Mouse (Mus musculus): ENCODE results near the gene Zswim1.
A peak's percentile ranks its signal among the peaks of the same experiment; 100 is the strongest.
"Not testable (repeated sequence)": the region's sequence is repeated elsewhere in the genome, so short reads cannot be mapped to it uniquely, and the experiment has no call there.

Gene Zswim1

DNA sequence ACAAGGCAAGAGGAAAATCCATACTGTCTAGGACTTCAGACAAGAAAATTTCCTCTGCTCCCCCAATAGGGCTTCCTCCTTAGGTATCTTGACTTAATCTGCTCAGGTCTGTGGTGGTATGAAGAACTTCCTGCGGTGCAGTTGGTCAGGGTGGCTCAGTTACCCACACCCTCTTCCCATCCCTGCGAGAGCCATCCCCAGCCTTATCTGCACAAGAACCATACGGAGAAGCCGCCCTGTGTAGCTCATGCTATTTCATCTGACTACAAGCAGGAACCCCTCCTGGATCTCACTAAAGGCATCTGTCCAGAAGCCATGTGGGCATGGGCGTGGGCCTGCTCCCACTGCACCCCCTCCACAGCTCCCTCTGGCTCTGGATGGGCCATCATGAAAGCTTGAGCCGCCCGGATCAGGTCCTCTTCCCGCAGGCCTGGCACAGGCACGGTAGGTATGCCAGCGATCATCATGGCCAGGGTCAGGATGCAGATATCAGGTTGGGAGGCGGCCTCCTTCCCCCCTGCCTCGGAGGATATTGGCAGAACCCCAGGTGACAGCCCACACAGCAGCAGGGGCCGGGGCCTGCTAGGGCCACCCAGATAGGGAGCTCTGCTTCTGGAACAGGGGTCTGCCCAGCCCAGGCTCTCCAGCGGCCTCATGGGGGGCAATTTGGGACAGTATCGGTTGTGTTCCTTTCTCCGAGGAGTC, 4.8 kb downstream of the Zswim1 start:
- no peak for DNase-seq (ENCODE audit: low spot score in 2 of 2)

DNA sequence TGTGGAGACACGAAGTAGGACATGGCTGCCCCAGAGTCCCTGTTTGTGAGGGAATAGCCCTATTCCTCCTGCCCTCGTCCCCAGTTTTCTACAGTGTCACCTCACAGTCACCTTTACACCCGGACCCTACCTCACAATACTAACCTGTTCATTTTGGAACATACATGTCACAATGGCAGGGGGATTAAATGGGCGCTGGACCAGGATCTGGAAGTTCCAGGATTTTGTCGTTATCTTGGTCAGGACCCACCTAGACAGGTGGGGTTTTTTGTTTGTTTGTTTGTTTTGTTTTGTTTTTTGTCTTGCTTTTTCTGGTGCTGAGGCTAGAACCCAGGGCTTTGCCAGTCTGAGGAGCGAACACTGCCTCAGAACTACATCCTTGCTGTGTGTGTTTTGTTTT, 6.0 kb downstream of the Zswim1 start, which contains the start of gene Spata25:
Gene Spata25, minus strand, starts transcription at position 101 of the 400 bp plus-strand sequence.
- DNase-seq (ENCODE audit: low spot score in 2 of 2), result no peak

DNA sequence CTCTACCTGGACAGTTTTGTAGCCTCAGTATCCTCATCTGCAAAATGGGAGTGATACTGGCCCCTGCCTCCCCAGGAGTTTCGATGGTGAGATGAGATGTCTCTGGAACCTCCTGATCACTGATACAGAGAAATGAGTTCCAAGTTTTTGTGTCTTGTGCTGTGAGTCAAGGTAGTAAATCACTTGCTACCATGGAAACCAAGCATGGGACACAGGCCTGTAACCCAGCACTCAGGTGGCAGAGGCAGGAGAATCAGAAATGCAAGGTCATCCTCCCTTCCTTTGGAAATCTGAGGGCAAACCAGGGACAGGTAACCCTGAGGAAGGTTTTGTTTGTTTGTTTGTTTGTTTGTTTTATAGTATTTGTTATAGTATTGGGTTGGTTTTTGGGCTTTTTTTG, 6.6 kb downstream of the Zswim1 start:
- DNase-seq (ENCODE audit: low spot score in 2 of 2), result no peak

DNA sequence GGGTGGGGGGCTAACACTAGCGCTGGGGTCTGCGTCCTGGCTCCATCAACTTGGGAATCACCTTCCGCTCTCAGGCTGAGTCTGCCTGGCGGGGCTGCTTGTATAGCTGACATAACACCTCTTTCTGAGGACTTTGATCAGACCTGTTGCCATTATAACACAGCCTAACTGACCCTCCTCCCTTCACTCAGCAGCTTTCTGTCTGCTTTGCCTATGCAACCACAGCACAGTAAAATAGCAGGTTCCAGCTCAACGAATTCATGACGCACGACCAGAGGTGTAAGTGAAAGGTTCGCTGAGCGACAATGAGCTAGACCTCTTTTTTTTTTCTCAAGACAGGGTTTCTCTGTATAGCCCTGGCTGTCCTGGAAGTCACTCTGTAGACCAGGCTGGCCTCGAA, 8.5 kb downstream of the Zswim1 start:
- DNase-seq (ENCODE audit: low spot score in 2 of 2), result no peak

DNA sequence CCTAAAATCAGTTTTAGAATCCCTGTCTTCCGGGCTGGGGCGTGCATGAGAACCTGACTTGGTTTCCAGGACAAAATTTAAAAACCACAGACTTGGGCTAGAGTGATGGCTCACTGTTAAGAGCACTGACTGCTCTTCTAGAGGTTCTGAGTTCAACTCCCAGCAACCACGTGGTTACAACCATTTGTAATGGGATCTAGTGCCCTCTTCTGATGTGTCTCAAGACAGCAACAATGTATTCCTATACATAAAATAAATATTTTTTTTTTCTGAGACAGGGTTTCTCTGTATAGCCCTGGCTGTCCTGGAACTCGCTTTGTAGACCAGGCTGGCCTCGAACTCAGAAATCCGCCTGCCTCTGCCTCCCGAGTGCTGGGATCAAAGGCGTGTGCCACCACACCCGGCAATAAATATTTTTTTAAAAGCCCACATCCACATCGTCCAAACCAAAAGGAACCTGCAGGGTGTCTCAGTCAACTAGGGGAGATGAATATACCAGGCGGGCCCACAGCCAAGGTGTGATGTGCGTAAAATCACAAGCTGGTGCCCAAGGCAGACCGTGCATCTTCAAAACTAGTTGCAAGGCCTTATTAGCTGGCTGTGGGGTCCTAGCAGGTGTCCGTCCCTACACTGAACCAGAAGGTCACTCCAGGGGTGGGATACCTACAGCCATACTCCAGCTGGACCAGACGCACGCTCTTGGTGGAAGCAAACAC, 9.7 kb downstream of the Zswim1 start:
- DNase-seq (ENCODE audit: low spot score in 2 of 2), result no peak

DNA sequence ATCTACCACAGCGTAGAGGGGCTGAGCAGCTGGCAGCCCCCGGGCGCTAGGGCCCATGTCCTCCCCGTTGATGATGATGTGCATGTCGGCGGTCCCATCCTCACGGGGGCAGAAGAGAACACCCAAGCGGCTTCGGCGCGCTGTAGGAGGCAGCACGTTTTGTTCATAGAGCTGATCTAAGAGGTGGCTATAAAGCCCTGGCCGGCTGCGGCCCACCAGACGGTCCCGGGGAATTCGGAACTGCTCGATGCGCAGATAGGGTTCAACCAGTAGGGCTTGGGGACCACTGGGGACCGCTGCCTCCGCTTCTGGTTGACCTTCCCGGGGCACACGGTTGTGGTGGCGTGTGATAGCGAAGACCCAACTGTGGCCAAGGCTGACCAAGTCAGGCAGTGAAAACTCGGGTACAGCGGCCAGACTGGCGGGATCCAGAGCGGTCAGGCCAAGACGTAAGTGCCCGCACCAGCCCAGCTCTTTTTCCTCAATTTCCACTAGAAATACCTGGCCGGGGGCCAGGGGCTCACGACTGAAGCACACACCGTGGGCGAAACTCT, 10.3 kb downstream of the Zswim1 start, which contains the start of gene Ctsa:
Gene Ctsa, plus strand, starts transcription at position 126 of the 554 bp plus-strand sequence.
- peak; percentile 79 to 89 for DNase-seq (ENCODE audit: low spot score in 2 of 2)

DNA sequence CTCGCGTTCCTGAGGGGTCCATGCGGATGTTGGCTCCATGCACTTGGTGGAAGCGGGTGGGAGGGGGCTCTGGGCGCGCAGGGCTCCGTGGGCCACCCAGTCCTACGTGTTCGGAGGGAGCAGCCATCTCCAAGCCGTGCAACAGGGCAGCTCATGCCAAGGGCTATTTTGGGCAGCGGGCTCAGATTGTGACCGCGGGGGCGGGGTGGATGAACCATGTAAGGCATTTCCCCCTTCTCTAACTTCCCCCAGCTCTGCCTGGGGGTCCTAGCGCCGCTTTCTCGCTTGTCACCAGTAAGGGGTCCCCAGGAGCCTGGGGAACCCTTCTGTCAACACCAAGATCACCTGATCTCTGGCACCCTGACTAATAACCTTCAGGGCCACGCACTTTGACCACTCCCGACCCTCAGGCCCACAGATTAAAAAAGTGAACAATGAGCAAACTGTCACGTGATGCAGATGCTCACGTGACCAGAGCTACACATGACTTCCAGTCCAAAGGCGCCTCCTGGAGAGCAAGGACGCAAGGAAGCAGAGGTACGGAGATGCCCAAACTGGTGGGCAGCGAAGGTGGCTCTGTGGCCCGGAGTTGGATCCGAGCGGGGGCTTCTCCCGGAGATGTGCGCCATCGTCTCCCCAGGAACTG, 11.0 kb downstream of the Zswim1 start, which contains the start of gene Neurl2:
Gene Neurl2, minus strand, starts transcription at position 143 of the 646 bp plus-strand sequence.
- peak; percentile 78 to 87 for DNase-seq (ENCODE audit: low spot score in 2 of 2)

DNA sequence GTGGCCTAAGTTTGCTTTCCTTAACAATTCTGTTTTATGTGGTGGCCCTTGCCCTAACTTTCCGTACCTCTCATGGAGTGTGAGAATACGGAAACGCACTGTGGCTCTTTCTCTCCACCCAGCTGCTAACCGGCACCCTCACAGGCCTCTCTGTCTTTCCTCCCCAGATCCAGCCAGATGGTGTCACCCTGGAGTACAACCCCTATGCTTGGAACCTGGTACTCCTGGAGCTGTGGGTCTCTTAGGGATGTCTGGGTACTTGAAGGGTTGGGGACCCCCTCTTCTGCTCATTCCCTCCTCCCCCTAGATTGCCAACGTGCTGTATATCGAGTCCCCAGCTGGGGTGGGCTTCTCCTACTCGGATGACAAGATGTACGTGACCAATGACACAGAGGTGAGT, 12.0 kb downstream of the Zswim1 start:
- no peak for DNase-seq (ENCODE audit: low spot score in 2 of 2)

DNA sequence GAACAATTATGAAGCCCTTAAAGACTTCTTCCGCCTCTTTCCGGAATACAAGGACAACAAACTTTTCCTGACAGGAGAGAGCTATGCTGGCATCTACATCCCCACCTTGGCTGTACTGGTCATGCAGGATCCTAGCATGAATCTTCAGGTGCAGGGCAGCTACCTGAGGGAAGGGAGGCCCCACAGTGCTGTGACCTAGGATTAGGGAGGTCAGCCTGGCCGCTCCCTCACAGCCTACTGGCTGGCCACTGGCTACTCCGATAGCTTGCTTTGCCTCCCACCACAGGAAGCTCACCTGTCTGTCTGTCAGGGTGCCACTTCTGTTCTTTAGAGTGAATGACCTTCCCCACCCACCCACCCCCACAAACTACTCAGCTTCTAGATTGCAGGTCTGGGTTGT, 12.7 kb downstream of the Zswim1 start:
- DNase-seq (ENCODE audit: low spot score in 2 of 2), result no peak

DNA sequence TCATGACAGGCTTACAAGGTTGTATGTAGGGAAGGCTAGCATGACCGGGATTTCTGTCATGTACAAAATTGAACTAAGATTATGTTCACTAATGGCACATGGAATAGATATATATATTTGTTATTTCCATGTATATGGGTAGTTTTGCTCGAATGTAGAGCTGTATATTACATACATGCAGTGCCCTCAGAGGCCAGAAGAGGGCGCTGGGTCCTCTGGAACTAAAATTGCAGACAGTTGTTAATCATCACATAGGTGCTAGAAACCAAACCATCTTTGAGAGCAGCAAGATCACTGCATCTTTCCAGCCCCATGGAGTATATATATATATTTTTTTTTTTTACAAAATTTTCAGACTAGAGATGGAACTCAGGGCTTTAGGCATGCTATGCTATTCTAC, 23.3 kb downstream of the Zswim1 start:
- DNase-seq (ENCODE audit: low spot score in 2 of 2), result no peak

DNA sequence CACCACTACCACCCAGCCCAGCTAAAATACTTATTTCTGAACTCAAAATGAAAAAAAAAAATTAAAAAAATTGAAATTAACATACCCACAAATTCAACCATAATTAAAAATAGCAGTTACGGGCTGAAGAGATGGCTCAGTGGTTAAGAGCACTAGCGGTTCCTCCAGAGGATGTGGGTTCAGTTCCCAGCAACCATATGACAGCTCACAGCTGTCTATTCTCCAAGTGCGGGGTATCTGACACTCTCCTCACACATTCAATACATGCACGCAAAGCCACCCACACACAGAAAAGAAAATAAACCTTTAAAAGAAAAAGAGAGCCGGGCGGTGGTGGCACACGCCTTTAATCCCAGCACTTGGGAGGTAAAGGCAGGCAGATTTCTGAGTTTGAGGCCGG, 27.6 kb downstream of the Zswim1 start:
- no peak for DNase-seq (ENCODE audit: low spot score in 2 of 2)

DNA sequence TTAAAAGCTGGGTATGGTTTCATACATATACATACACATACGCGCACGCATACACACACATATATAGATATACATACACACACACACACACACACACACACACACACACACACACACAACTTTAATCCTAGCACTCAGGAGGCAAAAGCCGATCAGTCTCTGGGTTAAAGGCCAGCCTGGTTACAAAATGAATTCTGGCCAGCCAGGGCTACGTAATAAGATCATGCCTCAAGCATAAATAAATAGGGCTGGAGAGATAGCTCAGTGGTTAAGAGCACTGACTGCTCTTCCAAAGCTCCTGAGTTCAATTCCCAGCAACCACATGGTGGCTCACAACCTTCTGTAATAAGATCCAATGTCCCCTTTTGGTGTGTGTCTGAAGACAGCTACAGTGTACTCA, 33.1 kb downstream of the Zswim1 start:
- DNase-seq (ENCODE audit: low spot score in 2 of 2), result not testable (repeated sequence)

DNA sequence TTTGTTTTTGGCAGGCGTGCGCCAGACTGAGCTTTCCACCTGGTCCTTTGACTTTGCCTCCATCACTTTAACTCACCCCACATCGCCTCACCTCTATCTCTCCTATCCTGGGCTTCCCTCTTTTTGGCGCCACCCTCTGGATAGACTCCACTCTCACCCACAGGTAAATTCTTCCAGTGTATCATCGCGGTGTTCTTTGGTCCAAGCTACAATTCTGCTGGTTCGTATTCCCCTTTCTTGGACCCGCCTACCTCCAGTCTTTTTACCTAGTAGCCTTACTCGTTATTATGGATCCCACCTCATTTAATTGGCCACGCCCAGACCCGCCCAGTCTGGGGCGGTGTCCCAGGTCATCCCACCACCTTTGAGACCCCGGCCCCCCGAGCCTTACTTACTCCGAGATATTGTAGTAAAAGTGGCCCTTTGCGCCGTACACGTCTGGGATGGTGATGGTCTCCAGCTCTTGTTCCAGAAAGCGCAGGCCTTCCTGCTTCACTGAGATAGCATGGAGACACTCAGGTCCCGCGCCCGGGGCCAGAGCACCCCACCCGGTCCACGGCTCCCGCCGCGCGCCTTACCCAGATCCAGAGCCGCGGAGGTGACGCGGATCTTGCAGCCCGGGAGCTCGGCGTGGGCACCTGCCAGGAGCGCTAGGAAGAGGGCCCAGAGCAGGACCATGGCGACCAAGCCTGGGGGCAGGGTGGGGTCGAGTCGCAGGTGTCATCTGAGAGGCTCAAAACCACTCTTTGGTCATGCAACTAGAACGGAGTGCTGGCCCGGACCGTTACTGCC, 34.0 kb downstream of the Zswim1 start:
- DNase-seq (ENCODE audit: low spot score in 2 of 2), result no peak

DNA sequence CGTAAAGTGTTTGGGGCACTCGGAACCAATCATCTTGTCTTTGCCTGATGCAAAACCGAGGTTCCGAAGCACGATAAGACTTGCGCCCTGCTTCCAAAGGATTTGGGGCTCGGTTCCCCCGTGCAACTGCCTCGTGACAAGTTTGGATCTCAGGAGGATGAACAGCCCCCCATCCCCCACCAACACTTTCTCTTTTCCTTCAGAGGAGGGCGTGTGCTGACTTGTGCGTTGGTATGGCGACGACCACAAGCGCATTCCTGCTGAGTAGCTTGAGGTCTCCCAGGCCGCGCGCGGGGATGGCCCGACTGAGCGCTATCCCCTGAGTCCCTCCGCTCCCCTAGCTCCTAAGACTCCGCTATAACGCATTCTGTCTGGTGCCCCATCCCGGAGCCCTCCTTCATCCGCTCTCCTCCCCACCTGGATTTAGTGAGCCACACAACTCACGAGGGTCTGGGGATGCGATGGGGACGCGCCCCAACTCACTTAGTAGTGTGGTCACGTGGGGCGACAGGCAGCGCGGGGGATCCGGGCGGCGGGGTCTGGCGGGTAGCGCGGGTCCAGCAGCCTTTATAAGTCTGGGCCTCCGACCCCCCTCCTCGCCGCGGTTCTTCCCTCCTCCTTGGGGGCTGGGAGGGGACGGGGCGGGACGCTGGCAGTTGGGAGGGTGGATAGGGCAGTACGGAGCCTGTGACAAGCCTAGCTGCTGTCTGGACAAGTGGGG, 34.8 kb downstream of the Zswim1 start, which contains the start of gene Pltp:
Gene Pltp, minus strand, starts transcription at position 611 of the 721 bp plus-strand sequence.
- no peak for DNase-seq (ENCODE audit: low spot score in 2 of 2)

DNA sequence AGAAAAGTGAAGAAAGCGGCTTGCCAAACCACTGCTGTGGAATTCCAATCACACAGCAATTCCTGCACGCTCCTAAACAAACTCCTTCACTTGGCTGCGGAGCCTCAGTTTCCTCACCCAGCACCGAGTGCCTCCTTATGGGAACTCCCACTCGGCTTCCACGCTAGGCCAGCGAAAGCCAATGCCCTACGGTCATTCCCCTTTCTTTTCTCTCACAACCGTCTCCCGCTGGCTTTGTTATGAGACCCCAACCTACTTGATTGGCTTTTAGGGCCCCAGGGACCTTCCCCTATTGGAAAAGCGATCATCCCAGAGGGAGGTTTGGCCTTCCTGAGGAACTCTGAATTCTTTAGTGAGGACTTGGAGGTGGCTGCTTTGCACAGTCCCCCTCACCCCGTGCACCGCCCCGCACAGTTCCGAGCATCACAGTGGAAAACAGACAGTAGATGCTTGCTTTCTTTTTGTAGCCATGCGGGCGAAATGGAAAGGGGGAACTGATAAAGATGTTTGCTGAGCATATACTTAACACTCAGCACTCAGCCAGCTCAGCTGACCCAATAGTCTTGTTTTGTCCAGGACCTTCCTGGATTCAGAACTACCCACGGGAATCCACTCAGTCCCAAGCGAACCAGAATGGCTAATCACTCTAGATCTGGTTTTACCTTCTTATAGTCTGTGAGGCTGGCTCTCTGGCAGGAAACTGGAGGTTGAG, 35.5 kb downstream of the Zswim1 start:
- no peak for DNase-seq (ENCODE audit: low spot score in 2 of 2)

DNA sequence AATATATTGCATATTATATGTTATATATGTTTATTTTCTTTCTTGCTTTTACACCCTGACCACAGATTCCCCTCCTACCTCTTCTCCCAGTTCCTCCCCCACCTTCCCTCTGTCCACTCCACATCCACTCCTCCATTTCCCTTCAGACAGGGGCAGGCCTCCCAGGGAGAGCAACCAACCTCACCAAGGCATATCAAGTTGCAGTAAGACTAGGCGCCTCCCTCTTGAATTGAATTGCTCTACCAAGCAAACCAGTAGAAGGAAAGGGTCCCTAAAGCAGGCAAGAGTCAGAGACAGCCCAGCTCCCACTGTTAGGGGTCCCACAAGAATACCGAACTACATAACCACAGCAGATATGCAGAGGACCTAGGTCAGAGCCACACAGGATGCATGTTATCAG, 36.7 kb downstream of the Zswim1 start:
- no peak for DNase-seq (ENCODE audit: low spot score in 2 of 2)

DNA sequence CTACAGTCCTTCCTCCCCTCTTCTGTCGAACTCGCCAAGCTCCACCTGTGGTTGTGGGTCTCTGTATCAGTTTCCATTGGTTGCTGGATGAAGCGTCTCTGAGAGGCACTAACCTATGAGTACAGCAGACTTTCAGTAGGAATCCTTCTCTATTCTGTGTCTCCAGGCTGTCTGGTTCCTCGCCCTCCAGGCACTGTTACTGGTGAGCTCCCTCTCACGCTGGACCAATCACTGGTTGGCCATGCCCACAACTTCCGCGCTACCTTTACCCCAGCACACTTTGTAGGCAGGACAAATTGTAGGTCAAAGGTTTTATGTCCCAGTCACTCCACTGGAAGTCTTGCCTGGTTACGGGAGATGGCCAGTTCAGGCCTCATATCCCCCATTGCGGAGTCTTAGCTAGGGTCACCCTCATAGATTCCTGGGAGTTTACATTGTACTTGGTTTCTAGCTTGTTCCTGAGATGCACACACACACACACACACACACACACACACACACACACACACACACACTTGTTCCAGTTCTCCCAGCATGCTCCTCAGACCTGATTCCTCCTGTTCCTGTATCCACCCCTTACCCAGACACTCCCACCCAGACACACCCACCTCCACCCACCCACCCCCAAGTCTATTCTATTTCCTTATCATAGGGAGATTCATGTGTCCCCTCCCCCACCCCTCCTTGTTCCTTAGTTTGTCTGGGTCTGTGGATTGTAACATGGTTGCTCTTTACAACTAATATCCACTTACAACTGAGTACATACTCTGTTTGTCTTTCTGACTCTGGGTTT, 37.4 kb downstream of the Zswim1 start:
- no peak for DNase-seq (ENCODE audit: low spot score in 2 of 2)

DNA sequence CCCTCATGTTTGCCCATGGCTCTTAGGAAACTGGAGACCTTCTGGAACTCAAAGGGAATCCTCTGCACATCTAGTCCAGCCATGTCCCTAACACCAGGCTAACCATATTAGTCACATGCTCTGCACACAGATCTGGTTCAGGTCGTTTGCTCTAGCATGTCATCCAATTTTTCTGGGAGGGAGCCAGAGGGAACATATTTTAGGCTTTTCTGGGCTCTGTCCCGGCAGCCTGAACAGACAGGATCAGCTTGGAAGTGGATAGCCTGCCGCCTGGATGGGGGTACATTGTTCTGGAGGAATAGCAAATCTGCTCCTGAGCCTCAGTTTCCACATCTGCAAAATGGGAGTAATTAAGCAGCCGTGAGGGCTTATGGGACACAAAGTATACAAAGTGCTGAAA, 38.6 kb downstream of the Zswim1 start:
- no peak for DNase-seq (ENCODE audit: low spot score in 2 of 2)

DNA sequence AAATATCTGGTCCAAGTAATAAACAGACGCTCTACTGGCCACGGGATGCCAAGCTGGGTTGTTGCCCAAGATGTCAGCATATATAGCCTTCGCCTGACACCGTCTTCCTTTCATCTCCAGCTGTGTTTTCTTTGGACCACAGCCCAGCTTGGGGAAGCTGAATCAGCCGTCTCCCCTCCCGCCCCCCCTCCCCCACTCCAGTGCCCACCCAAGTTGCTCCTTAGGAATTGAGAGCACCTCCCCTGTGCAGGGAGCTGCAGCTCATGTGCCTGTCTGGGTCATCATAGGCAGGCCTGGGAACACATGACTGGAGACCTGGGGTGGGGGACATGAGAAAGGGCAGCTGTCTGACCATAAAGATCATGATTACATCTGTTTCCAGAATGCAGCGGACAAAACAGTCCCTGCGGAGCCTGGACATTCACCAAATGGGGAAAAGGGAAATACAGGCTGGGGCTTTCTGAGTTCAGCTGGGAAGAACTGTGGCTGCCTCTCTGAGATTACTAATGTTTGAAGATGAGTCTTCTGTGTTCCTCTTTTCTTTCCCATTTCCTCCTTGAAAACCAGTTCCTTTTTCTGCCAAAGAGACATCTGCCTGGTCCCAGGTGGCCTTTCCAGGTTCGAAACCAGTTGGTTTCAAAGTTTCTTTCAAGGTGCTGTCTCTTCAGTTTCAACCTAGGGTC, 39.8 kb downstream of the Zswim1 start:
- no peak for DNase-seq (ENCODE audit: low spot score in 2 of 2)

All from spleen, postnatal 4 days (tissue).